Mouse (Mus musculus): ENCODE results near the gene Celf2.

DNA sequence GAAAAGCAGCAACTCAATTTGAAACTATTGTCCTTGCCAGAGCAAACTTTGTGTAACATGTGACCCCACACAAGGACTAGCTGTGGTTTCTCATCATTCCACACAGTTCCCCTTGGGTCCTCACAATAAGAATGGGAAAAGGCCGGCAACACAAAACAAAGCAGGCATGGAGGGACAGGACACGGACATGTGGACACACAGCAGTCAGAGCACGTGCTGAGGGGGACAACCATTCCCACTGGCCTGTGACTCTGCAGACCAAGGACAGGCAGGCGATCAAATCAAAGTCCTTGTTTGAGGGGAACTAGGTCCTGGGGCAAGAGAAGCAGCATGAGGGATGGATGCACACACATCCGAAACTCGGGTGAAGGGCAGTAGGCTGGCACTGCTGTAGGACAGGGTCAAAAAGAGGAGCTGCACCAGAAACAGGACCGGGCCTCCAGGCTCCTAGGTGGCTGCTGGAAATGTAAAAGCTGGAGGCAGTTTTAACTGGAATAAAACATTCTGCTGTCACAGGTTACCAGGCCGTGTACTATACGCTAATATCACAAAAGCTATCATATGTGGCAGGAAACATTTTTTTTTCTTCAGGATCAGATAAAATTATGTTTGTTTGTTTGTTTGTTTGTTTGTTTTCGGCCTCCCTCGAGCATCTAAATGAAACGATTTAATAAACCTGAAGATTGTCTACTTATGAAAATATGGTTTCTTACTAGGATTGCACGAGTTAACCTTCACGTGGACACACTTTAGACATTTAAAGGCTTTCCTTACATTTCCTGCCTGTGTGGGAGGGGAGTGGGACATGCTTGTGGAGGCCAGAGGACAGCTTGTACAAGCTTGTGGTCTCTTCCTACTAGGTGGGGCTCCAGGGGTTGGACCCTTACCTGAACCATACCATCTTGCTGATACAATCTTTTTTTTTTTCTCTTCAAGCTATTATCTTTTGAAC lies 950.8 kb downstream of the Celf2 start:
- TF ChIP-seq CTCF (IDR thresholded peaks at IDR 0.05; ENCODE audit: low read depth, low read length): no peak
- TF ChIP-seq POLR2A (IDR thresholded peaks at IDR 0.05; ENCODE audit: borderline replicate concordance, low read depth, low read length): no peak

Measured in bone marrow macrophage, adult 2 months (primary cell).